Mouse (Mus musculus): ENCODE measurements around the gene Ppp2r1b.

DNA sequence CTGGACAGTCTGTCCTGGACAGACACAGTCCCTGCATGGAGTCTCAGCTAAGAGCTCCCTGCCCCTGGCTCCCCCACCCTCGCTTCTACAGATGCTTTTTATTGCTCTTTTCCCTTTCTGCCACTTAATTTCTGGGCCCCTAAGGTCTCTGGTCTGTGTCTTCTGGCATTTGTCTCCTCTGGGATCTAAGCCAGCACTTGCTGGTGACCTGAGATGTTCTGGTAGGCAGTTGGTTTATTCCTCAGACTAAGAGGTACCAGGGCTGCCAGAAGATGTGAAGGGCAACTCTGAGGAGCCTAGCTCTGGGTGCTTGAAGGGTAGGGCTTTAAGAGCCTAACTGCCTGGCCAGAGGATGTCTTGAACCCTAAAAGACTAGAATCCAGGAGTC, 40.5 kb downstream of the Ppp2r1b start:
- no peak for TF ChIP-seq PAX5 (IDR thresholded peaks at IDR 0.05; ENCODE audit: low read length)
- TF ChIP-seq RAD21 (IDR thresholded peaks at IDR 0.05; ENCODE audit: low read depth, low read length) = no peak
- TF ChIP-seq EP300 (IDR thresholded peaks at IDR 0.05; ENCODE audit: low read length) = no peak
- no peak for TF ChIP-seq RCOR1 (conservative IDR thresholded peaks at IDR 0.05; ENCODE audit: low read depth, low read length)
- TF ChIP-seq E2F4 (IDR thresholded peaks at IDR 0.05; ENCODE audit: insufficient replicate concordance, low read depth, low read length) = no peak
- no peak for TF ChIP-seq CTCF (conservative IDR thresholded peaks at IDR 0.05 in 1 of 2, IDR thresholded peaks at IDR 0.05 in 1 of 2; ENCODE audit: low read depth in 2 of 2, low read length in 2 of 2)
- TF ChIP-seq NELFE (IDR thresholded peaks at IDR 0.05; ENCODE audit: low read depth, low read length) = no peak
- TF ChIP-seq MAX (IDR thresholded peaks at IDR 0.05; ENCODE audit: low read length) = no peak
- TF ChIP-seq SMC3 (IDR thresholded peaks at IDR 0.05; ENCODE audit: low read depth, low read length) = no peak
- no peak for TF ChIP-seq POLR2A (IDR thresholded peaks at IDR 0.05; ENCODE audit: low read depth, low read length)
- no peak for TF ChIP-seq MXI1 (IDR thresholded peaks at IDR 0.05; ENCODE audit: low read depth, low read length)
- no peak for TF ChIP-seq CHD1 (IDR thresholded peaks at IDR 0.05; ENCODE audit: low read depth, low read length)
- TF ChIP-seq CHD2 (IDR thresholded peaks at IDR 0.05; ENCODE audit: low read length) = no peak
- TF ChIP-seq ZKSCAN1 (IDR thresholded peaks at IDR 0.05; ENCODE audit: borderline replicate concordance, low read depth, low read length) = no peak
